Mouse (Mus musculus) forebrain, embryonic 15.5 days (tissue): ENCODE data around the gene Sema4d. TPM values are rescaled to one million over a fixed set of nuclear protein-coding genes. Genes with fewer than 3 reads are reported as not detected.

ENCODE experiments used
- ATAC-seq: fragments of 200-750 bp; cut with Nextera tagmentation; replicated peaks from 2 replicates; pipeline ENCODE4 v1.8.0; 2017; ENCODE audit warnings: mild to moderate bottlenecking, moderate TSS enrichment, moderate library complexity
- H3K27ac ChIP-seq: fragments of 300-500 bp; sonication (generic); replicated peaks from 2 replicates; pipeline ENCODE4 v1.5.1; 2015; ENCODE audit warnings: mild to moderate bottlenecking, inconsistent platforms
- H3K27me3 ChIP-seq: fragments of 300-500 bp; sonication (generic); 2 replicates; pipeline ENCODE4 v1.6.1; 2015; ENCODE audit warnings: inconsistent platforms
- H3K36me3 ChIP-seq: fragments of 300-500 bp; sonication (generic); 2 replicates; pipeline ENCODE4 v1.6.1; 2015; ENCODE audit warnings: mild to moderate bottlenecking, inconsistent platforms
- H3K4me1 ChIP-seq: fragments of 300-500 bp; sonication (generic); 2 replicates; pipeline ENCODE4 v1.6.1; 2015; ENCODE audit warnings: inconsistent platforms
- H3K4me2 ChIP-seq: fragments of 300-500 bp; sonication (generic); replicated peaks from 2 replicates; pipeline ENCODE4 v1.6.1; 2015; ENCODE audit warnings: mild to moderate bottlenecking, inconsistent platforms
- H3K4me3 ChIP-seq: fragments of 300-500 bp; sonication (generic); 2 replicates; pipeline ENCODE4 v1.5.1; 2015; ENCODE audit warnings: mild to moderate bottlenecking, inconsistent platforms
- H3K9ac ChIP-seq: fragments of 300-500 bp; sonication (generic); replicated peaks from 2 replicates; pipeline ENCODE4 v1.6.1; 2015; ENCODE audit warnings: mild to moderate bottlenecking, inconsistent platforms
- H3K9me3 ChIP-seq: fragments of 300-500 bp; sonication (generic); 2 replicates; pipeline ENCODE4 v1.6.1; 2016; ENCODE audit warnings: inconsistent platforms
- WGBS: fragments of 180-500 bp; shearing (Covaris S2); methylation state at CpG from one replicate; pipeline ENCODE4 v1.1.7; 2015; ENCODE audit warnings: mixed read lengths; 5-methylcytosine and 5-hydroxymethylcytosine counted together
- polyA plus RNA-seq: library from polyadenylated mRNA; unstranded; fragments of >200 nt; fragmentation: Nextera tagmentation; extraction: Ambion mirVana; gene quantifications from 2 replicates; pipeline ENCODE4 v1.2.1, GENCODE M21; 2015

Gene Sema4d
- polyA plus RNA-seq, 1 experiment from 2014 or later: 20.7 TPM

DNA sequence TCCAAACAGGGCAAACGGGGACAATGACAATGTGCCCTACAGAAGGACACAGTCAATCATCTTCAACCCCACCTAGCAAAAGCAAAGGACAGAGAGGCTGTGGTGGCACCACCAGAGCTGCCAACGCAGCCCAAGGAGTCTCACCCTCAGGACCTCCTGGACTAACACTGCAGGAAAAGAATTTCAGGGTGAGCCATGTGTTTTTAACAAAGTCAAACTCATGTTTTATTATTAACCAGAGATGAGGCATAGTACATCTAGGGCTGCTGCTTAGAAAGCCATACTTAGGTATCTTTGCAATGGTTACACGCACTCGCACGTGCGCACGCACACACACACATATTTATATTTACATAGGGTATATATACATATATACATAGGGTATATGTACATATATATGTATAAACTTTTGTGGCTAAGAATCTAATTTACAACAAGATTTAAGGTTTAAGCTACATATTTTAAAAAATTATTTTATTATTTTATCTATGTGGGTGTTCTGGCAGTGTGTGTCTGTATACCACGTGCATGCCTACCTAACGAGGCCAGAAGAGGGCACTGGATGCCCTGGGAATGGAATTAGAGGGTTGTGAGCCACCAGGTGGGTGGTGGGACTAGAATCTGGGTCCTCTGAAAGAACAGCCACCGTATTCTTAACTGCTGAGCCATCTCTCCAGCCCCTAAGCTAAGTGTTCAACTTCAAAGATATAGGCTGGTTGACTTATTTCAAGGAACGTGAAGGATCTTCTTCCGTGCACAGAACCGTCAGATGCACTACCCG, 22.7 kb downstream of the Sema4d start:
- Histone ChIP-seq H3K27ac (no peak overlapping the region), H3K9me3 (no peaks in the 10 kb centered on the region), H3K4me2 (no peak overlapping the region), H3K9ac (no peak overlapping the region), H3K27me3 (no peaks in the 10 kb centered on the region), H3K4me3 (no peak overlapping the region), H3K4me1 (0 out of 2 replicates have a peak, but pooled peaks cover 2% of the 10 kb centered on the region), H3K36me3 (no peaks in the 10 kb centered on the region)
- 91% methylated on average over 14 of the region's 14 CpGs for WGBS
- ATAC-seq: no peak

DNA sequence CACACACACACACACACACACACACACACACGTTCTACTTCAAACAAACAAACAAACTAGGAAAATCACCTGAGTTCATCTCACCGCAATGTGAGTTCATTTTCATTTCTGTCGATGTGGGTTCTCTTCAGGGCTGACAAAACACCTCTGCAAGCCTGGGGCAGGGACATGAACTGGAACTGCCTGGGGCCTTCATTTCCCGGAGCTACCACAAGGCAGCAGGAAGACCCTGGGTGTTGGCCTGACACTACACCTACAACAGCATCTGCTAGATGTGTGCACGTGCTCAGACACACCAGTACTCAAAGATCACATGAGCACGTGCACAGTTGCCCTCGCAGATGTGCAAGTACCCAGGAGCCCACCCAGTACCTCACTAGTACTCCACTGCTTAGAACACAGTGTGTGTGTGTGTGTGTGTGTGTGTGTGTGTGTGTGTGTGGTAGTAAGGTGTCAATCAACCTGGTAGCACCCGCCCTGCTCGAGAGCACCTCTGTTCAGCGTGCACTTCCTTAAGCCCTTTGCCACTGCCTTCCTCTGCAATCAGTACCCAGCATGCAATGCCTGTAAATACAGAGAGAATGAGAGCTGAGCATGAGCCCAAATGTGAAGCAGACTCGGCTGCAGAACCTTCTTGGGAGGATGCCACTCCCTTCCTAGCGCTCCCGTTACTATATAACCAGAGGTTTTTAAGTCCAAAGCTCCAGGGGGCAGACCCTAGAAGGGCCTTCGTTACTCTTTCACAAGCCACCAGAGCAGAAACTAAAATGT, 25.4 kb downstream of the Sema4d start:
- peaks cover 2% of the 10 kb centered on the region; the same call in 1 of the 2 replicates for H3K4me1 ChIP-seq
- no peak overlapping the region for H3K4me3 ChIP-seq
- no peaks in the 10 kb centered on the region for H3K36me3 ChIP-seq
- WGBS: 79% methylated on average over 14 of the region's 14 CpGs
- H3K27ac ChIP-seq: no peak overlapping the region
- ATAC-seq: no peak
- H3K9me3 ChIP-seq: no peaks in the 10 kb centered on the region
- no peaks in the 10 kb centered on the region for H3K27me3 ChIP-seq
- no peak overlapping the region for H3K4me2 ChIP-seq
- no peak overlapping the region for H3K9ac ChIP-seq

DNA sequence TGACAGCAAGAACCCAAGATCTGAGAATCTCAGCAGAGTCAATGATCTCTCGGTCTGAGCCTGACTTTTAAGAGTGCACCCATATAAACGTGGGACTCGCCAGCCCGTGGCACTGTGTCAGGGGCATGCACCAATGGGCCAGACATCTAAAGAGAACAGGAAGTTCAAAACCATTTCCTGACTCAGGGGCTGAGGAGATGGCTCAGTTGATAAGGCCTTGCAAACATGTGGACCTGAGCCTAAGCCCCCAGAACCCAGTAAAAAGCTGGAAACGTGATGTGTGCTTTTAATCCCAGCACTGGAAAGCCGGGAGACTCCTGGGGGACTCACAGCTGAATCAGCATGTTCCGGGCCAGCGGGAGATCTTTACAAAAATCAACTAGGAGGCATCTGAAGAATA, 26.0 kb downstream of the Sema4d start:
- H3K36me3 ChIP-seq: no peaks in the 10 kb centered on the region
- no peaks in the 10 kb centered on the region for H3K9me3 ChIP-seq
- no peak overlapping the region for H3K4me2 ChIP-seq
- H3K27ac ChIP-seq: no peak overlapping the region
- 88% methylated on average over 8 of the region's 8 CpGs for WGBS
- H3K4me1 ChIP-seq: peaks cover 8% of the 10 kb centered on the region; the same call in 1 of the 2 replicates
- no peak overlapping the region for H3K9ac ChIP-seq
- no peaks in the 10 kb centered on the region for H3K27me3 ChIP-seq
- H3K4me3 ChIP-seq: no peak overlapping the region
- no peak for ATAC-seq

DNA sequence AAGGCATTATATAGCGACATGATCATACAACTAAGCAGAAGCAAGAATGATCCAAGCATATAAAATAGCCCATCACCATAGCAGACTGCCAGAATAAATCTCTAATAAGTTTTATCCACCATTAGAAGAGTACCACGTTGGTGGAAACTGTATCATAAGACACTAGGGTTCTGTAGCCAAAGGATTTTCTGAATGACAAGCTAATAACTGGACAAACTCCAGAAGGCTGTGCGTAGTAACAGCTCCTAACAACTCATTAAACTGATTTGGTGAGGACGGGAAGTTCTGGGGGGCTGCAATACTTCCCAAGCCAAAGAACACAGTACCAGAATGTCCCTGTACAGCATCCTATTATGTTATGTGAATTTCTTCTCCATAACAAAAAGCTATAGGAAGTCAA, 26.8 kb downstream of the Sema4d start:
- no peak for ATAC-seq
- no peak overlapping the region for H3K27ac ChIP-seq
- no peaks in the 10 kb centered on the region for H3K9me3 ChIP-seq
- peaks cover 15% of the 10 kb centered on the region for H3K4me1 ChIP-seq
- H3K4me3 ChIP-seq: no peak overlapping the region
- no peaks in the 10 kb centered on the region for H3K27me3 ChIP-seq
- no peaks in the 10 kb centered on the region for H3K36me3 ChIP-seq
- H3K9ac ChIP-seq: no peak overlapping the region
- WGBS: 76% methylated on average over 4 of the region's 4 CpGs
- H3K4me2 ChIP-seq: no peak overlapping the region

DNA sequence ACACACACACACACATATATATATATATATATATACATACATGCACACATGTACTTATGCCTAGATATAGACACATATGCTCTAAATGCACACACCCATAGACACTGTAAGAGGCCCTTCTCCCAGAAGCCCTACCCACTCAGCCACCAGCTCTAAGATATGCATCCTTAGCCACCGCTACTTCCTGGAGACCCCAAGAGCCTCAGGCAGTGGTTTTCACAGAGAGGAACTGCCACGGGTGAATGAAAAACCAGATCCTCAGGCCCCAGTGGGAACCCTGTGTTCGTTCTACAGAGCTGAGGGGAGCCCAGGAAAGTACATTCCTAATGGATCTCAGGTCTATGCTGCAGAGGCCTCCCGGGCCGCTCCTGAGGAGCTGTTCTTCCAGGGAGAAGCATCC, 28.2 kb downstream of the Sema4d start:
- Histone ChIP-seq H3K27ac (no peak overlapping the region), H3K36me3 (no peaks in the 10 kb centered on the region), H3K9me3 (no peaks in the 10 kb centered on the region), H3K9ac (no peak overlapping the region), H3K4me3 (no peak overlapping the region), H3K4me2 (no peak overlapping the region), H3K4me1 (peaks cover 26% of the 10 kb centered on the region), H3K27me3 (no peaks in the 10 kb centered on the region)
- ATAC-seq: no peak
- WGBS: 82% methylated on average over 5 of the region's 5 CpGs

DNA sequence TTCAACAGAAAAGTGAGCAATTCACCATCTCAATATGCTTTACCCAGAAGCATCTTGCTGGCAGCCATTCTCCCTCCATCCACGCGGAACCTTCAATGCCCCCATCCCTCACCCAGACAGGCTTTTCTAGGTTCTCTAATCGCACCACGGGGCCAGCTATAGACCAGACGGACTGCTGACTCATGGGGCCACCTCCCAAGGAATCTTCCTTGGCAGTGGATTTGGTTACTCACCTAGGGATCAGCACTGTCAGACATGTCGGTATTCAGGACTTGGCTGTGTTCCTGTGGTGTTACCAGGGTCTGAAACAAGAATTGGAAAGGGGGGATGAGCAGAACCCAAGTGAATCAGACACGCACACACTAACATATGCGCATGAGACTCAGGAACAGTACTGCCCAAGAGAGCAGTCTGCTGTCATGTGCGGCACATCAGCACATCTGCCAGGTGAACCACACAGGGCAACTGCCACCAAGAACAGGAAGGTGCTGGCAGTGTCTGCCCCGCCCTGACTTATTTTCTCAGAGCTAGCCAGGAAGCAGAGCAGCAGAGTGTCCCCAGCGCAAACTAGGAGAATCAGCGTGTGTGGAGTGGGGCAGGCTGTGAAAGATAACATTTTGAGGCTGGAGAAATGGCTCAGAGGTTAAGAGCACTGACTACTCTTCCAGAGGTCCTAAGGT, 30.4 kb downstream of the Sema4d start:
- H3K36me3 ChIP-seq: no peaks in the 10 kb centered on the region
- H3K4me1 ChIP-seq: peaks cover 28% of the 10 kb centered on the region
- 75% methylated on average over 12 of the region's 12 CpGs for WGBS
- H3K4me2 ChIP-seq: no peak overlapping the region
- H3K9me3 ChIP-seq: no peaks in the 10 kb centered on the region
- no peak overlapping the region for H3K4me3 ChIP-seq
- H3K27ac ChIP-seq: no peak overlapping the region
- no peak overlapping the region for H3K9ac ChIP-seq
- no peaks in the 10 kb centered on the region for H3K27me3 ChIP-seq
- ATAC-seq: no peak

DNA sequence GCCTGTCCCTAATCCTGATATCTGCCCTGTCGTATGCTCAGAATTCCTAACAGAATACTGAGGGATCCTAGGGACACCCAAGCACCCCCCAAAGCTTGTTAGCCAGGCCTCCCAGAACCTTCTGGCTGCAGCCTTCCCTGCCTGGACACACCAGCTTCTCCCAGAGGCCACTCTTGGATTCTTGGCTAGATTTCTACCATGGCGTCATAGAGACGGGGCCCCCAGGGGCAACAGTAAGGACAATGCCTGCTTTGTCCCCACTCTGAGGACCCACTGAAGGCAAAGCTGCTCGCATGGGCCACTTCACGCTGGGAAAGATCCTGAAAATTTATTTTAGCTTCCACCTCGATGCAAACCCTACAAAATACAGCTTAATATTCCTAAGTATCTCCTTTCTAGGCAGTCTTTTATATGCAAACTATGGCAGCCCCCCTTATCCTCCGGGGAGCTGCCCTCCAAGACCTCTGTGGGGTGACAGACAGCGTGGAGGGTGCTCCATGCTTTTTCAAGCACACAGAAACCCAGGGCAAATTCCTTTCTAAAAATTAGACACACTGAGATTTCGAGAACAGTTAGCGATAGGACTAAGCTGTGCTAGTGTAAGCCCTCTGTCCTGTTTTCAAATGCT, 32.2 kb downstream of the Sema4d start:
- H3K27me3 ChIP-seq: no peaks in the 10 kb centered on the region
- no peak overlapping the region for H3K4me3 ChIP-seq
- H3K4me1 ChIP-seq: peaks cover 28% of the 10 kb centered on the region
- H3K9ac ChIP-seq: no peak overlapping the region
- no peak overlapping the region for H3K4me2 ChIP-seq
- 14% methylated on average over 10 of the region's 10 CpGs for WGBS
- H3K36me3 ChIP-seq: no peaks in the 10 kb centered on the region
- H3K27ac ChIP-seq: peak overlapping the region; percentile 76
- H3K9me3 ChIP-seq: no peaks in the 10 kb centered on the region
- peak; percentile 74 for ATAC-seq

DNA sequence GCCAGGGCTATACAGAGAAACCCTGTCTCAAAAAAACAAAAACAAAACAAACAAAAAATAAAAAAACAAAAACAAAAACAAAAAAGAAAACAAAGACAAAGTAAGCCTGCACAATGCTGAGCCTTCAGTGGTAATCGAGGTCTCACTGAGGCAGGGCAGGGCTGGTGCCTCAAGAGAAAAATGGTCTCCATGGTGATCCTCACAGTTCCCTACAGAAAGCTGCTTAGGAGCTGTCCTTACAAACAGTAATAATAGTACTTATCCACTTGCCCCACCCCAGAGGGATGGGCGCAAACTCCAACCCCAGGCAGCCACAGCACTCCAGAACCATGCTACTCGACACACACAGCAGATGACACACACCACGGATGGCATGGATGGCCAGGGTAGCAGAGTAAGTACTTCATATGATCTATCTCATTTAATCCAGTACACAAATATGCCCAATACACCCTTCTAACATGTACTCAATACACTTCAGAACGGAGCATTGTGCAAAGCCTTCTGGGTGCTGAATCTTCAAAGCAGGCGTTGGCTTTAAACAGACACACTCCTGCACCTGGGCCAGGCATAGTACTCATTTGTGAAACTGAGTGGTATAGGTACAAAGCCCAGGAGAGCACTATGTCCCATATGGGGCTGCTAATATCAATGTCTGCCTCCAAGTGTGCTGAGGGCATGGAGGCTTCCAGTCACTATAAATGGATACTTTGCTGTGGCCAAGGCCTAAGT, 34.1 kb downstream of the Sema4d start:
- H3K36me3 ChIP-seq: no peaks in the 10 kb centered on the region
- no peak overlapping the region for H3K9ac ChIP-seq
- H3K27me3 ChIP-seq: no peaks in the 10 kb centered on the region
- WGBS: 83% methylated on average over 6 of the region's 6 CpGs
- no peak for ATAC-seq
- H3K4me2 ChIP-seq: no peak overlapping the region
- no peak overlapping the region for H3K27ac ChIP-seq
- no peaks in the 10 kb centered on the region for H3K9me3 ChIP-seq
- H3K4me1 ChIP-seq: peaks cover 31% of the 10 kb centered on the region
- H3K4me3 ChIP-seq: no peak overlapping the region

DNA sequence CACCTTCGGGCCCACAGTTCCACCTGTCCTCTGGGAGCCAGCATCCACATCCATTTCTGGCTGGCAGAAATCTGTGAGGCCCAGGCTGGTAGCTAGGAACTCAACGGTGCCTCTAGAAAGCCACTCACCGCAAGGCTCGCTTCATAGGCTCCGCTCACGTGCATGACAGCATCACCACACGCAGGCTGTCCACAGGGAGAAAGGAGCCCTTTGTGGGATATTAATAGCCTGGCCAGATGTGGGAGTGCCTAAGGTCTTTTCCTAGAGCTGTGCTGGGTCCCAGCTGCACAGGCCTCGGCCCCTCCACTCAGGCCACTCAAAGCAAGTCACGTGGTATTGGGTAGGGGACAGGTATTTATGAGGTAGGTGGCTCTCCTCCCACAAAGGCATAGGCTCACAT, 35.1 kb downstream of the Sema4d start:
- H3K4me3 ChIP-seq: no peak overlapping the region
- no peaks in the 10 kb centered on the region for H3K36me3 ChIP-seq
- no peak overlapping the region for H3K27ac ChIP-seq
- no peak overlapping the region for H3K9ac ChIP-seq
- H3K9me3 ChIP-seq: no peaks in the 10 kb centered on the region
- WGBS: 82% methylated on average over 9 of the region's 9 CpGs
- no peaks in the 10 kb centered on the region for H3K27me3 ChIP-seq
- no peak for ATAC-seq
- no peak overlapping the region for H3K4me2 ChIP-seq
- H3K4me1 ChIP-seq: peaks cover 39% of the 10 kb centered on the region

DNA sequence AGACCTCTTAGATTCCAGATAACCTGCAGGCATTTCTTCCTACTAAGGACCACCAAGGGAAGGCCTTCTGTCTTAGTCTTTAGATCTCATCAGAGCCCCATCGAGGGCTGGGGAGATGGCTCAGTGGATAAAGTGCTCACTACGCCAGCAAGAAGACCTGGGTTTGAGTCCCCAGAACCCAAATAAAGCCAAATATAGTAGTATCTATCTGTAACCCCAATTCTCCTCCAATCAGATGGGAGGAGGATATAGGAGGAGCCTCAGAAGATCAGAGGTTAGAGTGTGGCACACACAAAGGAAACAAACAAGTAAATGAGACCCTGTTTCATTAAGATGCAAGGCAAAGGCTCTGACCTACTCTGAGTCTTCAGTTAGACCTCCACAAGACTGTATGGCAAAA, 36.4 kb downstream of the Sema4d start:
- no peaks in the 10 kb centered on the region for H3K9me3 ChIP-seq
- H3K27ac ChIP-seq: no peak overlapping the region
- peaks cover 41% of the 10 kb centered on the region for H3K4me1 ChIP-seq

DNA sequence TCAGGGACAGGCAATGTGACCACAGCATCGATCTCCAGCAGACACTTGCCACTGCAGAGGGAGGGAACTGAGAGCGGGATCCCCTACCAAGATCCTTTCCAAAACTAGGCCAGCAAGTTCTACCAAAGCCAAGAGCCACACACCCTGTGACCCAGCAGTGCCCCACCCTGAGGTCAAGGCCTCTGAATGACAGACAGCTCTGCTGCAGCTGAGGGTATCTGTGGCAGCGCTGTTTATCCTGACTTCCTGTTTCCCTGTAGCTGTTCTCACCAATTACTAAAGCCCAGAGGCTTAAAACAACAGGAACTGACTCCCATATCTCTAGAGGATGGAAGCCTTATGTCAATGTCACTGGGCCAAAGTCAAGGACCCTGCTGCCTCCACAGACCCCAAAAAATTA, 37.0 kb downstream of the Sema4d start:
- H3K9me3 ChIP-seq: no peaks in the 10 kb centered on the region
- no peak for ATAC-seq
- H3K4me2 ChIP-seq: no peak overlapping the region
- H3K27ac ChIP-seq: 0 out of 2 replicates have a peak overlapping the region, but pooled peaks have one; percentile 1
- no peaks in the 10 kb centered on the region for H3K27me3 ChIP-seq
- H3K36me3 ChIP-seq: no peaks in the 10 kb centered on the region
- no peak overlapping the region for H3K9ac ChIP-seq
- 85% methylated on average over 3 of the region's 3 CpGs for WGBS
- H3K4me1 ChIP-seq: peaks cover 35% of the 10 kb centered on the region
- H3K4me3 ChIP-seq: no peak overlapping the region

More for the DNA sequence above, 36.4 kb downstream of the Sema4d start:
- Histone ChIP-seq H3K27me3 (no peaks in the 10 kb centered on the region), H3K36me3 (no peaks in the 10 kb centered on the region), H3K4me2 (no peak overlapping the region), H3K9ac (no peak overlapping the region), H3K4me3 (no peak overlapping the region)
- ATAC-seq: no peak
- WGBS: 82% methylated on average over 2 of the region's 2 CpGs
